Mouse (Mus musculus) layer of hippocampus, adult 9-10 months (tissue): ENCODE data around the gene Bod1l.

Experiments used
- DNase-seq: peaks from one replicate; pipeline ENCODE4 v3.0.0; 2022; ENCODE audit warnings: low spot score

The Bod1l gene

DNA sequence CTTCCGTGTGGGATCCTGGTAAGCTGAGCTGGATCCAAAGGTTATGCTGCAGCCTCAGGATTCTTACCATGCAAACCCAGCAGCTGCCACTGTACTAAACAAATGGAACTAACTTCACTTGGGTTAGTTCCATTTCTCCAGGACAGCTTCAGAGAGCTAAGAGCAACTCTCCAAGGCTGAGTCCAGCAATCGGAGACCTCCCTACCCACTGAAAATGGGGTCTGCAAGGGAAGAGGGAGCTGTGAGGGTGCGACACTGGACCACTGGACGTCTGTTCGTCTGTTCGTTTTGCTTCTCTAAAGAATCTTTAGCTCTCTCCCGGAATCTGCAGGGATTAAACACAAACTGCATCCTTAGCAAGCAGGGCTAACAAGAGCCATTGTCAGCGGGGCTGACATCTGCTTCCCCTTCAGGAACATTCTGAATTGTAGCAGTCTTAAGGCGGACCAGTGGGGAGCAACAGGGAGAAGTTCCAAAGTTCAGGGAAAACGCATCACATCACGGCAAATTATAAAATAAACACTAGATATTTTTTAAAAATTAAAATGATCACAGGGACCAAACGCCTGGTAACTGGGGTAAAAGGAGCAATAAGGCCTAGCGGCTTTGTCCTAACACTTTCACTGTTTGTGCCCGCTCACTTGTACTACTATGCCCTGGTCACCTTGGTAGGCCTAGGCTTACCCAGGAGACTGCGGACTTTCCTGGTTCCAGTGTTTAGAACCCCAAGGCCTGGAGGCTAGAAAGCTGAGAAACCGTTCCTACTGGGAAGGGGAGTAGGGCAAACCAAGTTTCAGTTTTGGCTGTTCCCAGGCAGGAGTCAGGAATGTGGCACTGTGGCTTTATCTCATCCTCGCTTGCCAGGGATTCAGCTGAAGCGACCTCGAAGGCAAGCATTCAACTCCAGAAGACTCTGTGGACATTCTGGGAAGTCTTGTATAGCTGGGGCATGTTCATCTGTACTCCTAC, 85.2 kb downstream of the Bod1l start:
- DNase-seq: no peak

DNA sequence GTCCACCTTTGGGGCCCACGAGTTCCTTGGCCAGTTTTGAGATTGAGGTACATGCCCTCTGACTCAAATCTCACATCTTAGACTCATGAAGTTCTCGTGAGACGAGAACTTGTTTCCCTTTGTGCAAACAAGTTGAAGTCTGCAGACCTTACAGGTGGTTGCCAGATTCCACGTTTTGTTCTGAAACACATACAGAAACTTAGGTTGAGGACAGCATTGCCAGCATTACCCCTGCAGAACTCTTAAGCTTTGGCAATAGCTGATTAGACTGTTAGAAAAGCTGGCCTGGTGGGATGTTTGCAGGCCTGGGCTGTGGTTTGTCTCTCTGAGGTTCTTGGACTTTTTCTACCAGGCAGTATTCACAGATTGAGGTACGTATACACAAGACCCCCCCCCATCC, 86.8 kb downstream of the Bod1l start:
- no peak for DNase-seq

DNA sequence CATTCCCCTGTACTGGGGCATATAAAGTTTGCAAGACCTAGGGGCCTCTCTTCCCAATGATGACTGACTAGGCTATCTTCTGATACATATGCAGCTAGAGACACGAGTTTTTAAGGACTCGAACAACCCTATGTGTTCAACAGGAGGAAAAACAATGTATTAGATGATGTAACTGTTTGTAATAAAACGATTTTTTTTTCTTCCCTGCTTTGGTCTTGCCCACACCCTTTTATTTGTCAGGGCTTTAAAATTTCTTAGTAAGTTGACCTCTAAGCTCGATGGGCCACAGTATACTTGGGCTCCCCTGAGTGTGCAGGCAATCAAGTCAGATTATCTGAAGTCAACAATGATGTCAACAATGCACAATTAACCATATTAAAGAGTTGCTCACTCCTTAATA, 87.7 kb downstream of the Bod1l start:
- DNase-seq: no peak

DNA sequence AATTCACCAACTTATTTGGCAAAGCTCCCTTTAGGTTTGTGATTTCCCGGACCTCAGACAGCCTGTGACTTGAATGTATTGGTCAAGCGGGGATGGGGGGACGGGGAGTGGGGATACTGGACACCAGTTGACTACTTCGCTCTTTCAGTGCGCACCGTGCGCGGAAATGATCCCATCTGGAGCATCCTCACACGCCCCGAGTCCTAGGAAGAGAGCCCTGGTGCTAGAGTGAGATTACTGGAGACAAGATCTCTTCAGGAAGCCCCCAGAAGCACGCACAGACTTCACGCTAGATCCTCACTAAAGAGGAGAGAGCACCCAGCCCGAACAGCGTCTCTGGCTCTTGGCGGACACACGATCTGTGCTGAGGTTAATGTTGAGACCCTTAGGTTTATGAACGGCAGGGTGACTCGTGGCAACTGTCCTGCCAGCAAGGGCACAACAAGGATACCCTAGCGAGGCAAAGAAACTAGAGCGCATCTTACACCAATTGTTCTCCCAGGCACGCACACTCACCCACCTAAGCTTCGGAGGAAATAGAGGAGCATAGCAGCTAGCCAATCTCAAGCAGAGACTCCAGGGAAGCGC, 88.6 kb downstream of the Bod1l start:
- DNase-seq: no peak

DNA sequence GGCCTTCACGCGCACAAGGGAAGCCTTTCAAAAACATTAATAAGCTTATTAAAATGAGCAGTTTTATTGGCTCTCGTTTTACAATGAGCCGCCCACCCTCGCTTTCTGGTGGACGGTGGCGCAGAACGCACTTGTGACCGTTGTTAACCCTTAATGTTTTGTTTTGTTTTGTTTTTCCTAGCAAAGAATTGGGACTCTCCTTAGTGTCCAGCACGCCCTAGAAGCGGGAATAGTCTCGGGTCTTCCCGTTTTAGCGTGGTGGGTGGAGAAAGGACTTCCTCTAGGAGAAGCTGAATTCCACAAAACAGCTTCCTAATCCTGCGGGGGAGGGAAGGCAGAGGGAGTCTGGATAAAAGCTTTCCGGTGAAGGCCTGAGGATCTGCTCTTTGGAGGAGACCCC, 89.3 kb downstream of the Bod1l start:
- DNase-seq: no peak

DNA sequence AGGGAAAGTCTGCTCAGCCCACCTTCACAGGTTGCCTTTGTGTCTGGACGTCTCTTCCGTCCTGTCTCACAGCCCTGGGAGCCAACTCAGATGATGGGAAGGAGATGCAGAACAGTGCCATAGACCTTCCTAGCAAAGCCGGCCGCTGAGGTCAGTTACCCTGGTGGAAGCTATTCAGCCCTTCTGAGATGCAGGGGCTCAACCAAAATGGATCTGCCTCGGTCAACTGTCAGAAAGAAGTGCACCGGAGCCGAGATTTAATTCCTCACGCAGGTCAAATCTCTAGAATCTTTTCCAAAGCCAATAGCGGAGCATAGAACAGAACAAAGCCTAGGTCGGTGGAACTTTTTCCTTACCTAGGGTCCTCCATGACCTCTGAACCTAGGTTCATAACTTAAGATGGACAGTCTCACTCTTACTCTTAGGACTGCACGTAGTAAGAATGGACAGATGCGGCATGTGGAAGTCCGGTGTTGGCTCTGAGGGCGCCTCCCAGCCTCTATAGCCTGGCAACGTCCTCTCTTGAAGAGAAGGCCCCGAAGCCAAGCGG, 89.8 kb downstream of the Bod1l start:
- no peak for DNase-seq

DNA sequence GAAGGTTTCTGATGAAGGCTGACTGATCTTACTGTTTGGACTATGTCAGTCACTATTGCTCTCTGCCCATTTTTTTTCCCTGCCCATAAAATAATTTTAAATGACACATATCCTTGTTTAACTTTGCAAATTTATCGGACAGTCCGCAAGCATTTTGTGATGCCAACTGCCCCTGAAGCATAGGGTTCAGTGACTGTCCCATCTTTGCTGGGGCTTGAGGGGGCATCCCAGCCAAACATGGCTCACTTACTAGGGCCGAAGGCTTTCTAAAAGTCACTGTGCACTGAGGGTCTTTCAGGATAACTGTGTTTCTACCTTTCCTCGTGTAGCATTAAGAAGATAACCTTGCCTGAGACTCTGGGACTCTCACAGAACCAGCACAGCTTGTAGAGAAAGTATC, 91.4 kb downstream of the Bod1l start:
- no peak for DNase-seq

DNA sequence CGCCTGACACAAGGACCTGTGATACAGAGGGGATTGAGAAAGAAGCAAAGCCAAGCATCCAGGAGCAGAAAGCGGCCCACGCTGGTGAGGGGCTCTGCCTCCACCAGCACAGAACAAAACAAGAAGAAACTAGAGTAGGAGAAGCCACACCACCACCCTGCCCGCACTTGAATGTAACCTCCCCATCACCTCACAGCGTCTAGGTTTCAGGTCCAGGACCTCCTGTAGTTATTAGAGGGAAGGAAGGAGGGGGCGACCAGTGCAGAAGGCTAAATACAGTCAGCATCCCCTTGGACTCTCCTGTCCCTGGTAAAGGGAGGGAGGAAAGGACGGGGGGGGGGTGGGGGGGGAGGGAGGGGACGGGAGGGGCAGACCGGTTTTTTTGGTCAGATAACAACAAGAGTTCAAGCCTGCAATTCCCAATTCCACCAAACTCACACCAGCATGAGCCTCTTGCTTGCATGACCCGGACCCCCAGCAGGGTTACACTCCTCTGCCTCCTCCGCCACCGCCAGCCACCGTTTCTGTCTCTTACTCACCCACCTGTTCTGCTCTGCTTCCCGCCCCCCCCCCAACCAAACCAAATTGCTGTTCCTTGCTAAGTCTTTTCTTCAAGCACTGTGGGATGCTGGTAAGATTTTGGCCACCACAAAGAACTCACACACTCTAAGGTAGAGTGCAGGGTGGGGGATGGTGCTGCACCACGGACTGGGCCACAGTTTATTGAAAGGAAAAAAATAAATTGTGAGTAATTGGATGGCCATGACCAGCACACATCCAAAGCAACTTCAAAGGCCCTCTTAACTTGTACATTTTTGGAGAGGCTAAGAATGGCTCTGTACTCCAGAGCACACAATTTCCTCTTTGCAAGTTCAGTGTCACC, 99.0 kb downstream of the Bod1l start:
- no peak for DNase-seq

DNA sequence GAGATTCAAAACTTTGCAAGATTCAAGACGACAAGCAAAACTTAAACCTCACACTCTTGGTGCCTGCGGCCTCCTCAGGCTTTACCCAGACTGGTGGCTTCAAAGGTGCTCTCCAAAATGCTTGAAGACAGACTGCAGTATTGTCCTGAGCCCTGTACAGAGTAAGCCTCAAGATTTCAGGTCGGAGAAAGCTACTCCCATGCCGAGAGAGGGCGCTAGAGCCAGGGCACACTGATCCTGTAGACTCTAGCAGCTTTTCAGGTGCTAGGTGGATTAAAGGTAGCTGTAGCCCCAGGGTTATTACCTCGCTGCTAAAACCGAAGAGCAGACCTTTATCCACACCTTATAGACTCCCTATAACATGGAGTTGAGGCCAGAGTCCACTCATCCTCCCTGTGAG, 99.9 kb downstream of the Bod1l start:
- no peak for DNase-seq

DNA sequence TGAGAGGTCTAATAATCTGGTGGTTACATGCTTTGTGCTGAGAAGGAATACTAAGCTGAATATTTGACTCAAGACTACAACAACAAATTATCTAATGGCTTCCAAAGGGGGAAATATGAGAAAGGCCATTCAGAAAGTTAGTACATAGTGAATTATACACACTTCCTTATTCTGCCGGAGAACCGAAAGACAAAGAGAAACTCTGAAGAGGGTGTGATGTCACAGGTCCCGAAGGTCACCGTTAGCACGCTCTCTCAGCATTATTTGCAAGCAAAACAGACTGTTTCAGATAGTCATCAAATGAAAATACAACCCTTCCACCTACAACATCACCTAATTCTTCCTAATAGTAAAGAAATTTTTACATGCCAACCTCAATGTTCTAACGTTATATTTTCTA, 105.3 kb downstream of the Bod1l start:
- no peak for DNase-seq
